Mouse (Mus musculus) embryonic facial prominence, embryonic 13.5 days (tissue): ENCODE measurements around the gene Phrf1. TPM values are rescaled to one million over a fixed set of nuclear protein-coding genes. Genes with fewer than 3 reads are reported as not detected.

Experiments used
- ATAC-seq: fragments of 200-750 bp; cut with Nextera tagmentation; 2 replicates; pipeline ENCODE4 v1.8.0; 2017; ENCODE audit warnings: low read depth; ENCODE audit not compliant: insufficient number of reproducible peaks, insufficient read depth, low FRiP score, low TSS enrichment
- H3K27ac ChIP-seq: fragments of 300-500 bp; sonication (generic); 2 replicates; pipeline ENCODE4 v1.5.1; 2015; ENCODE audit warnings: moderate library complexity, mild to moderate bottlenecking, inconsistent platforms
- H3K27me3 ChIP-seq: fragments of 300-500 bp; sonication (generic); 2 replicates; pipeline ENCODE4 v1.6.1; 2015; ENCODE audit warnings: mild to moderate bottlenecking, inconsistent platforms
- H3K36me3 ChIP-seq: fragments of 300-500 bp; sonication (generic); 2 replicates; pipeline ENCODE4 v1.6.1; 2015; ENCODE audit warnings: mild to moderate bottlenecking, inconsistent platforms
- H3K4me1 ChIP-seq: fragments of 300-500 bp; sonication (generic); 2 replicates; pipeline ENCODE4 v1.6.1; 2015; ENCODE audit warnings: inconsistent platforms
- H3K4me2 ChIP-seq: fragments of 300-500 bp; sonication (generic); 2 replicates; pipeline ENCODE4 v1.6.1; 2015; ENCODE audit warnings: moderate library complexity, mild to moderate bottlenecking, inconsistent platforms
- H3K4me3 ChIP-seq: fragments of 300-500 bp; sonication (generic); 2 replicates; pipeline ENCODE4 v1.5.1; 2015; ENCODE audit warnings: mild to moderate bottlenecking, inconsistent platforms
- H3K9ac ChIP-seq: fragments of 300-500 bp; sonication (generic); 2 replicates; pipeline ENCODE4 v1.6.1; 2015; ENCODE audit warnings: mild to moderate bottlenecking, inconsistent platforms
- H3K9me3 ChIP-seq: fragments of 300-500 bp; sonication (generic); 2 replicates; pipeline ENCODE4 v1.6.1; 2016; ENCODE audit warnings: inconsistent platforms
- WGBS: fragments of 180-500 bp; shearing (Covaris S2); methylation state at CpG from one replicate; pipeline ENCODE4 v1.1.7; 2015; ENCODE audit warnings: mixed read lengths; 5-methylcytosine and 5-hydroxymethylcytosine counted together
- polyA plus RNA-seq: library from polyadenylated mRNA; unstranded; fragments of >200 nt; fragmentation: Nextera tagmentation; extraction: Ambion mirVana; gene quantifications from 2 replicates; pipeline ENCODE4 v1.2.1, GENCODE M21; 2015

The Phrf1 gene
- polyA plus RNA-seq, 1 experiment from 2014 or later = 82.0 TPM

DNA sequence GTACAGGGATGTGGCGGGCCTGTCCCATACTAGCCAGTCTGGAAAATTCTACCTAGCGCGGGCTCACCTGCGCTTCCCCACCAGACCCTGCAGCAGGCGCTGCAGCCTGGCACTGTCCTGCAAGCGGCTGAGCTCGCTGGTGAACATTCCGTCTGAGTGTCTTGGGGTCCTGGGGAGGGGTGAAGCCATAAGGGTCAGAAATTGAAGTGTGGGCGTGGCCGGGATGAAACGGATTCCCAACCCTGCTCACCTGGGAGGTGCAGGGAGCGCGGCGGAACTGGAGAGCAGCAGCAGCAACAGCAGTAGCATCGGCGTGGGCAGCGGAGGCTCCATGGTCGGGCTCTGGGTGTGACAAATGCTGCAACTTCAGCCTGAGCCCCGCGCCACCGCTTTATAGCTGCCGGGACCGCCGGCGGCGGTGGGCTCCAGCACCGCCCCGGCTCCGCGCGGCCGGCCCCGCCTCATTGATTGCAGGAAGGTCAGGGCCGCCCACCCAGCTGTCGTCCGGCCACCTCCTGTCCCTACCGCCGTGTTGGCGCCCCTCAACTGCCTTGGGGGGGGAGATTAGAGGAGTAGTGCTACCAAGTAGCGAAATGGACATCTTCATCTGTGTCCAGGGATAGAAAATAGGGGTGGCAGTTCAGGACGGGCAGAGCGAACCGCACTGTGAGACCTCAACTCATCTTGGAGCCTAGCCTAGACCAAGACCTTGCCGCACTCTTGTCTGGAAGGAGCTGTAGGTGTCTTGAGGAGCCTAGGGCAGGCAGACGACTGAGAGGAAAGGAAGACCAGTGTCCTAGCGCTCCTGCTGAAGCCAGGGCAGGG lies 50.4 kb downstream of the Phrf1 start, which contains the start of gene Sct:
Gene Sct (minus strand): TSS at position 368 of the 825 bp plus-strand sequence.
- Histone ChIP-seq H3K4me1 (peaks cover 9% of the 10 kb centered on the region), H3K36me3 (no peaks in the 10 kb centered on the region), H3K9me3 (no peaks in the 10 kb centered on the region), H3K4me2 (peak within 1 kb of the TSS; percentile 97), H3K27ac (no peak within 1 kb of the TSS), H3K27me3 (peaks cover 16% of the 10 kb centered on the region), H3K4me3 (peak within 1 kb of the TSS; percentile 52), H3K9ac (peak within 1 kb of the TSS; percentile 73)
- 2% methylated on average over 46 of the region's 46 CpGs for WGBS
- peak; percentile 49; the same call in 1 of the 2 replicates for ATAC-seq

DNA sequence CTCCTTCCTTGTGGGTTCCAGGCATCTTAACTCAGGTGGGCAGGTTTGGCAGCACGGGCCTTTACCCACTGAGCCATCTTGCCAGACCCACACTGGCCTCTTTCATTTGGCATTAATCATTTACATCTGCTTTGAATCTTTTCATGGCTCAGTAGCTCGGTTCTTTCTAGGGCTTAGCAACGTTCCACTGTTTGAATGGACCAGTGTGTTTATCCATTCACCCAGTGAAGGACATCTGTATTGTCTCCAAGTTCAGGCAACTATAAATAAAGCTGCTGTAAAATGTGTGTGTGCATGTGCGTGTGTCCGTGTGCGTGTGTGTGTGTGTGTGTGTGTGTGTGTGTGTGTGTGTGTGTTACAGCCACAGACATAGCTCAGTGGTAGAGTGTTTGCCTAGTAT lies 52.9 kb downstream of the Phrf1 start:
- no peak for ATAC-seq
- H3K9me3 ChIP-seq = no peaks in the 10 kb centered on the region
- peaks cover 9% of the 10 kb centered on the region for H3K4me1 ChIP-seq
- H3K4me3 ChIP-seq = no peak overlapping the region
- H3K27me3 ChIP-seq = peaks cover 16% of the 10 kb centered on the region
- 55% methylated on average over 6 of the region's 6 CpGs for WGBS
- no peak overlapping the region for H3K9ac ChIP-seq
- no peak overlapping the region for H3K4me2 ChIP-seq
- no peak overlapping the region for H3K27ac ChIP-seq
- H3K36me3 ChIP-seq = no peaks in the 10 kb centered on the region

DNA sequence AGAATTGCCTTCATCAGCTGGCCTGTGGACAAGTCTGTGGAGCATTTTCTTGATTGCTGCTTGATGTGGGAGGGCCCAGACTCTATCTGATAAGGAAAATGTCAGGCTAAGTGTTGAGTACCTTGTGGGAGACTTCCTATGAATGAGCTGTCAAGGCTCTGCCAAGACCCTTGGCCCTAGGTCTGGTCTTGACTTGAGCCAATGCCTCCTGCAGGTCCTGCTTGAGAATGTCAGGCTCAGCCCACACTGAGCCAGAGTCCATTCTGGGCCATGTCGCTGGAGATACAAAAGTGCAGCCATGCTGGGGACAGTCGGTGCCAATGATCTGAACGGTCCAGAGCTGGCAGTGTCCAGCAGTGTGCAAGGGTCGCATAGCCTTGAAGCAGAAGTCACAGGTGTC lies 54.2 kb downstream of the Phrf1 start:
- Histone ChIP-seq H3K4me1 (peaks cover 9% of the 10 kb centered on the region), H3K4me3 (no peak overlapping the region), H3K4me2 (no peak overlapping the region), H3K36me3 (no peaks in the 10 kb centered on the region), H3K27ac (no peak overlapping the region), H3K27me3 (peaks cover 16% of the 10 kb centered on the region), H3K9ac (no peak overlapping the region), H3K9me3 (no peaks in the 10 kb centered on the region)
- ATAC-seq = no peak
- 84% methylated on average over 4 of the region's 4 CpGs for WGBS

DNA sequence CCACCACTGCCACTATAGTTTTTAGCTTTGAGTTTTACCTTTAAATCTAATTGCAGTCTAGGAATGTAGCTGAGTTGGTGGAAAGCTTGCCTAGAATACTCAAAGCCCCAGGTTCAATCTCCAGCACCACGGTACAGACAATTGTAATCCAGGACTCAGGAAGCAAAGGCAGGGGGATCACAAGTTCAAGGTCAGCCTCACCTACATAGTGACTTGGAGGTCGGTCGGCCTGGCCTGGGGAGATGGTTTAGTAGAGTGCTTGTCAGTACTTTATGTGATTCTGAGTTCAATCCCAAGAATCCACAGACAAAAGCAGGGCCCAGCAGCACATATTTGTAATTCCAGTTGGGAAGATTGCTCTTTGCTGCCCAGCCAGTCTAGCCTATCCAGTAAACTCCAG lies 59.5 kb downstream of the Phrf1 start:
- WGBS = 84% methylated on average over 3 of the region's 3 CpGs
- ATAC-seq = no peak
- no peak overlapping the region for H3K9ac ChIP-seq
- no peaks in the 10 kb centered on the region for H3K36me3 ChIP-seq
- peaks cover 22% of the 10 kb centered on the region for H3K27me3 ChIP-seq
- no peaks in the 10 kb centered on the region for H3K9me3 ChIP-seq
- H3K4me2 ChIP-seq = no peak overlapping the region
- H3K4me3 ChIP-seq = no peak overlapping the region
- H3K27ac ChIP-seq = no peak overlapping the region
- H3K4me1 ChIP-seq = peaks cover 16% of the 10 kb centered on the region

DNA sequence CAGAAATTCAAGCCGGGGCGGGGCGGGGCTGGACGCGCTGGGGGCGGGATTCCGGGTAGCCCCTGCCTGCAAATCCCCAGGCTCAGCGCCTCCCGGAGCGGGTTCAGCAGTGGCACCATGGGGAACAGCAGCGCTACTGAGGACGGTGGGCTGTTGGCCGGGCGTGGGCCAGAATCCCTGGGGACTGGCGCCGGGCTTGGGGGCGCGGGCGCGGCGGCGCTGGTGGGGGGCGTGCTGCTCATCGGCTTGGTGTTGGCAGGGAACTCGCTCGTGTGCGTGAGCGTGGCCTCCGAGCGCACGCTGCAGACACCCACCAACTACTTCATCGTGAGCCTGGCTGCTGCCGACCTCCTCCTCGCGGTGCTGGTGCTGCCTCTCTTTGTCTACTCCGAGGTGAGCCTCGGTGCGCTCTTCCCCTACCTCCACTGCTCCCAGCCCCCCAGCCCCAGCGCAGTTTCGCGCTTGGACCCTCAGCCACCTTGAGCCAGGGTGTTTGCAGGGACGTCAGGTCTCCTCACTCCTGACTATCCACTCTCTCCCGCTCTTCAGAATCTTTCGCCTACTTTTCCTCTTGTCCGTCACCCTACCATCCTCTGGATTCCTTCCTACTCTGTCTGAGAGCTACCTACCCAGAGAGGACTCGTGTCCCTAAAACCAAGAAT lies 63.5 kb downstream of the Phrf1 start, which contains the start of gene Drd4:
Gene Drd4 (plus strand): TSS at position 86 of the 662 bp plus-strand sequence.
- H3K9me3 ChIP-seq = no peaks in the 10 kb centered on the region
- H3K4me3 ChIP-seq = peak within 1 kb of the TSS; percentile 55
- H3K27ac ChIP-seq = no peak within 1 kb of the TSS
- peaks cover 54% of the 10 kb centered on the region for H3K27me3 ChIP-seq
- peak within 1 kb of the TSS; percentile 86 for H3K4me2 ChIP-seq
- peaks cover 5% of the 10 kb centered on the region for H3K36me3 ChIP-seq
- H3K4me1 ChIP-seq = peaks cover 33% of the 10 kb centered on the region
- peak within 1 kb of the TSS; percentile 68 for H3K9ac ChIP-seq
- WGBS = 1% methylated on average over 46 of the region's 46 CpGs
- peak; percentile 64; the same call in 1 of the 2 replicates for ATAC-seq

DNA sequence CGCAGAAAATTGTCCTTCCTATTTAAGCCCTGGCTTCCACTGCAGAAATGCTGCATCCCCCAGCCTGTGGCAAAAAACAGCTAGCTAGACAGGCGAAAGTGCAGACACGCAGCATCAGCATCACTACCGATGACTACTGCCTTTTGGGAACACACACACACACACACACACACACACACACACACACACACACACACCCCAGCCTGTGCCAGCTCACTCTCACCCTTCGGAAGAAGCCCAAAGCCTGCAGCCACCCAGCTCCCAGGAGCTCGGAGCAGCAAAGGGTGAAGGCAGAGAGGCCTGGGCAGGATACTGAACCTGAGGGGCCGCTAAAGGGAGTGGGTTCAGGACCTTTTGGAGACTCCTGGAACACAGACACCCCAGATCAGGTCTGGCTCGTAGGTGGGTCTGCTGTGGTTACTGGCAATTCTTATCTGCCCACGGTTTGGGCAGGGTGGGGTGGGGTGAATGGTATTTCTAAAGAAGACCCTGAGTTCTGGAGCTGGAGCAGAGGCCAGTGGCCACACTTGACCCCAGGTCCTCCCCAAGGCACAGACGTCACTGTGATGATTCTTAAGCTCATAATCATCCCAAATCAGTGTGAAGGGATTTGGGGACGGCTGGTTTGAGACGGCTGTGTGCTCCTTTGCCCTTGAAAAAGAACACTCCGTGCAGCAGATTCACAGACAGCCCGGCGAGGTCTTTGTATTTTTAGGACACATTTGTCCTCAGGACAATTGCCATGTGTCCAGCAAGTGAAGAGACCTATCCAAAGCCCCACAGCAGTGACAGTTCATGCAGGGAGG lies 64.2 kb downstream of the Phrf1 start:
- Histone ChIP-seq H3K27me3 (peaks cover 54% of the 10 kb centered on the region), H3K27ac (no peak overlapping the region)

DNA sequence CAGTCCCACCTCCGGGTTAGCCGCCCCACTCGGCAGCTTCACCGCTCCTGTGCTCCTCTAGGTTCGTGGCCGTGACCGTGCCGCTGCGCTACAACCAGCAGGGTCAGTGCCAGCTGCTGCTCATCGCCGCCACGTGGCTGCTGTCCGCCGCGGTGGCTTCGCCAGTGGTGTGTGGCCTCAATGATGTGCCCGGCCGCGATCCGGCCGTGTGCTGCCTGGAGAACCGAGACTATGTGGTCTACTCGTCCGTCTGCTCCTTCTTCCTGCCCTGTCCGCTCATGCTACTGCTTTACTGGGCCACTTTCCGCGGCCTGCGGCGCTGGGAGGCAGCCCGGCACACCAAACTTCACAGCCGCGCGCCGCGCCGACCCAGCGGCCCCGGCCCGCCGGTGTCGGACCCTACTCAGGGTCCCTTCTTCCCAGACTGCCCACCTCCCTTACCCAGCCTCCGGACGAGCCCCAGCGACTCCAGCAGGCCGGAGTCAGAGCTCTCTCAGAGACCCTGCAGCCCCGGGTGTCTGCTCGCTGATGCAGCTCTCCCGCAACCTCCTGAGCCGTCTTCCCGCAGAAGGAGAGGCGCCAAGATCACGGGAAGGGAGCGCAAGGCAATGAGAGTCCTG lies 65.4 kb downstream of the Phrf1 start:
- peak; percentile 8; the same call in 1 of the 2 replicates for ATAC-seq
- no peak overlapping the region for H3K27ac ChIP-seq
- H3K9ac ChIP-seq = peak overlapping the region; percentile 66
- whole genome bisulfite sequencing = 1% methylated on average over 53 of the region's 53 CpGs
- H3K4me1 ChIP-seq = peaks cover 33% of the 10 kb centered on the region
- H3K9me3 ChIP-seq = no peaks in the 10 kb centered on the region
- peak overlapping the region; percentile 45 for H3K4me3 ChIP-seq
- peaks cover 54% of the 10 kb centered on the region for H3K27me3 ChIP-seq
- H3K36me3 ChIP-seq = peaks cover 18% of the 10 kb centered on the region
- H3K4me2 ChIP-seq = peak overlapping the region; percentile 81

More for the DNA sequence above, 64.2 kb downstream of the Phrf1 start:
- no peaks in the 10 kb centered on the region for H3K9me3 ChIP-seq
- peaks cover 12% of the 10 kb centered on the region for H3K36me3 ChIP-seq
- H3K4me3 ChIP-seq = peak overlapping the region; percentile 55
- H3K4me2 ChIP-seq = peak overlapping the region; percentile 86
- WGBS = 29% methylated on average over 15 of the region's 15 CpGs
- peak overlapping the region; percentile 68 for H3K9ac ChIP-seq
- H3K4me1 ChIP-seq = peaks cover 33% of the 10 kb centered on the region
- no peak for ATAC-seq

DNA sequence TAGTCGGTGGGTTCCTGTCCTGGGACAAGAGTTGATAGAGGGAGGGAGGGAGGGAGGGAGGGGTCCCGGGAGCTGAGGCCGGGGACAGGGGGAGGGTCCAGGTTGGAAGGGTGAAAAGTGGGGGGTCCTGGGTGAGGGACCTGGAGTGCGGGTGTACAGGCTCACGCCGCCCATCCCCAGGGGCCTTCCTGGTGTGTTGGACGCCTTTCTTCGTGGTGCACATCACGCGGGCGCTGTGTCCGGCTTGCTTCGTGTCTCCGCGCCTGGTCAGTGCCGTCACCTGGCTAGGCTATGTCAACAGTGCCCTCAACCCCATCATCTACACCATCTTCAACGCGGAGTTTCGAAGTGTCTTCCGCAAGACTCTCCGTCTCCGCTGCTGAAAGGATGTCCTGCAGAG lies 65.9 kb downstream of the Phrf1 start:
- Histone ChIP-seq H3K27me3 (peaks cover 54% of the 10 kb centered on the region), H3K4me3 (peak overlapping the region; percentile 45), H3K27ac (no peak overlapping the region), H3K4me2 (peak overlapping the region; percentile 81), H3K4me1 (peaks cover 33% of the 10 kb centered on the region), H3K9ac (no peak overlapping the region; the same call in 1 of the 2 replicates), H3K9me3 (no peaks in the 10 kb centered on the region), H3K36me3 (peaks cover 24% of the 10 kb centered on the region)
- WGBS = 7% methylated on average over 22 of the region's 22 CpGs
- no peak for ATAC-seq

DNA sequence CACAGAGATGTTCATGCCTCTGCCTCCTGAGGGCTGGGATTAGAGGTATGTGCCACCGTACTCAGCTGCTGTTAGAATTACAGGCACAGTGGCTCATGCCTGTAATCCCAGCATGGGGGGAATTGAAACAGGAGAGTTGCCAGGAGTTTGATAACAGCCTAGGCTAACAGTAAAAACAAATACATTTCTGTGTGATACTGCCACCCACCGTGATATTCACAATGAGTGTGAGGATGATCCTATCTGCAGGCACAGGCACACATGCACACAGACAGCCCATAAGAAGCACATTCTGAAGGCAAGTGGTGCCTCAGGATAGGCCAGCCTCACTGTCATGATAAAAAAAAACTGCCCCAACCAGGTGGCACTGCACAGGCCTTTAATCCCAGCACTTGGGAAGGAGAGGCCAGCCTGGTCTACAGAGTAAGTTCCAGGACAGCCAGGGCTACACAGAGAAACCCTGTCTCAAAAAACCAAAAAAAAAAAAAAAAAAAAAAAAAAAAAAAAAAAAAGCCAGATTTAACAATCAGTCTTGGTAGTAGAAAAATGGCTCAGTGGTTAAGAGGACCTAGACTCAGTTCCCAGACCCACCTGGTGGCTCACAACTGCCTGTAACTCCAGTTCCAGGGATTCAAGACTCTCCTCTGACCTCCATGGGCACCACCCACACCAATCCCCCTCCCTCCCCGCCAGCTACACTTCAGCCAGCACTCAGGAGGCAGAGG lies 69.5 kb downstream of the Phrf1 start:
- Histone ChIP-seq H3K36me3 (peaks cover 59% of the 10 kb centered on the region), H3K9me3 (no peaks in the 10 kb centered on the region)

DNA sequence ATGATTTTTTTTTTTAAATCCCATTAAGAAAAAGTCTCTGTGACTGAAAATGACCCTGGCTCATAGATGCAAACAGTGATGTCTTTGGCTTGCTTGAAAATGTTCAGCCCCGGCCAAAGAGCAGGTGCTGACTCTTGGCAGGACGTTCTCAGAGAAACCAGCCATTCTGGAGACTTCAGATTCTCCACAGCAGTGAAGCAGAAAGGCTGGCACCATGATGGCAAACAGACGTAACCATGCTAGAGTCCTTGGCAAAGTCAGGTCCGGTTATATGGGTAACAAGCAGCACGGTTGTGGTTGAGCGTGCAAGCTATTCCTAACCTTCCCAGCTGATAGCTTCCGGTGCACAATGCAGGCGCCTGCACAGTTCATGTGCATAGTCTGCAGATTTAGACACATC lies 70.6 kb downstream of the Phrf1 start:
- no peak for ATAC-seq
- Histone ChIP-seq H3K9me3 (no peaks in the 10 kb centered on the region), H3K36me3 (peaks cover 69% of the 10 kb centered on the region), H3K27me3 (peaks cover 21% of the 10 kb centered on the region), H3K4me2 (no peak overlapping the region), H3K4me1 (peaks cover 6% of the 10 kb centered on the region), H3K4me3 (no peak overlapping the region), H3K9ac (no peak overlapping the region), H3K27ac (no peak overlapping the region)
- 96% methylated on average over 8 of the region's 8 CpGs for WGBS

More for the DNA sequence above, 69.5 kb downstream of the Phrf1 start:
- ATAC-seq = no peak
- 86% methylated on average over 3 of the region's 3 CpGs for WGBS
- Histone ChIP-seq H3K27me3 (peaks cover 31% of the 10 kb centered on the region), H3K27ac (no peak overlapping the region), H3K4me2 (no peak overlapping the region), H3K4me3 (no peak overlapping the region), H3K9ac (no peak overlapping the region), H3K4me1 (peaks cover 17% of the 10 kb centered on the region)
